Mouse (Mus musculus) layer of hippocampus, adult 6 months (tissue): ENCODE measurements around the gene Emid1. TPM values are rescaled to one million over a fixed set of nuclear protein-coding genes. Genes with fewer than 3 reads are reported as not detected.

Experiments used
- long read RNA-seq, 2 experiments: library from polyadenylated mRNA; unstranded; transcript quantifications; one replicate each; pipeline ENCODE4 v2.0.0; 2019 to 2020
- polyA plus RNA-seq: library from polyadenylated mRNA; unstranded; fragments of <200 nt; fragmentation: Nextera tagmentation; gene quantifications from 2 replicates; pipeline ENCODE4 v1.2.3, GENCODE M21; 2021

Gene Emid1
- 6.5 and 6.8 TPM in 2 replicates for polyA plus RNA-seq
- long read RNA-seq, experiment 1, transcript Emid1-201 (15 exons, 1,947 nt) = major isoform, 13 of 21 reads
- long read RNA-seq, experiment 1, partial matches to known transcripts = 1 of 21 reads
- long read RNA-seq, experiment 1, other reads (novel, unspliced or antisense) = 7 of 21 reads
- long read RNA-seq, experiment 2, transcript Emid1-201 (15 exons, 1,947 nt) = major isoform, 30 of 45 reads
- long read RNA-seq, experiment 2, partial matches to known transcripts = 0 of 45 reads
- long read RNA-seq, experiment 2, other reads (novel, unspliced or antisense) = 15 of 45 reads

DNA sequence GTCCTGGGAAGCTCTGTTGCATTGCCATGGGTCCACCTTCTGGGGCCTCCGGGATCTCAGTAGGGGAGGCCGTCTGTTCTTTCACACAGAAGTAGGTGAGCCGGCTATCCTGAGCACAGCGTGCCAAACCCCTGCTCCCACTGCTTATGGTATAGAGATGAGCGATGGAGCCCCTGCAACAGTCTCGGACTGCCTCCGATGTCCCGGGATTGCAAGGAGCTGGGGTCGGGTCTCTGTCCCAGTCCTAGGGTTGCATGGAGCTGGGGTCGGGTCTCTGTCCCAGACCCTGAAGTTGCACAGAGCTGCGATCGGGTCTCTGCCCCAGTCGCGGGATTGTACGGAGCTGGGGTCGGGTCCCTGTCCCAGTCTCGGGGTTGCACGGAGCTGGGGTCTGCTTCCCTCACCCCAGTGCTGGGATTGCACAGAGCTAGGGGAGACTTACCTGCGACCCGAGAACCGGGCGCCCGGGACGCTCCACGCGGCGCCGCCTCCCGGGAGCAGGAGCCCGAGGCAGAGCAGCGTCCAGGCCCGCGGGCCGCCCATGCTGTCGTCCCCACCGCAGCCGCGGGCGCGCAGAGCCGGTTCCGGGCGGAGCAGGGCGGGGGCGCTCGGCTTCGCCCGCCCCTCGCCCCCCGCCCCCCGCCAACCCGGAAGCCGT, at the start of gene Emid1:
Gene Emid1, minus strand, starts transcription at position 578 of the 658 bp plus-strand sequence.

DNA sequence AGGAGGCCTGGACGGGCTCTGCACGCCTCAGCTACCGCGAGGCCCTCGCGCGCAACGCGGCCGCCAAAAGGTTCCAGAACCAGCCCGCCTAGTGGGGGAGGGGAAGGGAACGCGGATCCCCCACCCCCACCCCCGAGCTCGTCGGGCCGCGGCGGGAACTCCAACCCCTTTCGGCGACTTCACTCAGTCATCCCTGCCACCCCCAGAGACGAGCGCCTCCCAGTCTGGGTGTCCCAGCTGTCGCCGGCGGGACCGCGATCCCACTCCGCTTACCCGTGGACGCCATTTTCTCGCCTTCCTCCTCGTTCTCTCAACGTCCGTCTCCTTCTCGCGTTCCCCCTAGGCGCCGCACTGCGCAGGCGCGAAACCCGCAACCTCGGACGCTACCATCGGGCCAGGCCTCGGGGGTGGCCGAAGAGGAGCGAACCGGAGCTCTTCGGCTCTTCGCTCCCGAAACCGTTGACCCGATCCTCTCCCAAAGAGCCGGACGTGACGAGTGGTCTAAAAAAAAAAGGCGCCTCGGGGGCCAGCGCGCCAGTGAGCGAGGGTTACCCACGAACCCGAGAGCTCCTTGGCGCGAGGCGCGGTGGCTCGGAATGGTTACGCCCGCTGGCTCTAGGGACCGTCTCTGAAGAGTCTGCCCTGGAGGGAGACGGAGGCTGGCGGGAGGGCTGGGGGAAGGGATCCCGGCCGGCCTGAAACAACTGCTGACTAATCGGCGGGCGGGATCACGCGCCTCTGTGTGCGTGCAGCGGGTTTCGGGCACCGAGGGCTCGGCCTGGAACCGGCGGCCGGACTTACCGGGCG, 53.1 kb downstream of the Emid1 start, which contains the start of the genes Rhbdd3 and Ewsr1:
Gene Rhbdd3, plus strand, starts transcription at position 191 of the 807 bp plus-strand sequence.
Gene Ewsr1, minus strand, starts transcription at position 531 of the 807 bp plus-strand sequence.

DNA sequence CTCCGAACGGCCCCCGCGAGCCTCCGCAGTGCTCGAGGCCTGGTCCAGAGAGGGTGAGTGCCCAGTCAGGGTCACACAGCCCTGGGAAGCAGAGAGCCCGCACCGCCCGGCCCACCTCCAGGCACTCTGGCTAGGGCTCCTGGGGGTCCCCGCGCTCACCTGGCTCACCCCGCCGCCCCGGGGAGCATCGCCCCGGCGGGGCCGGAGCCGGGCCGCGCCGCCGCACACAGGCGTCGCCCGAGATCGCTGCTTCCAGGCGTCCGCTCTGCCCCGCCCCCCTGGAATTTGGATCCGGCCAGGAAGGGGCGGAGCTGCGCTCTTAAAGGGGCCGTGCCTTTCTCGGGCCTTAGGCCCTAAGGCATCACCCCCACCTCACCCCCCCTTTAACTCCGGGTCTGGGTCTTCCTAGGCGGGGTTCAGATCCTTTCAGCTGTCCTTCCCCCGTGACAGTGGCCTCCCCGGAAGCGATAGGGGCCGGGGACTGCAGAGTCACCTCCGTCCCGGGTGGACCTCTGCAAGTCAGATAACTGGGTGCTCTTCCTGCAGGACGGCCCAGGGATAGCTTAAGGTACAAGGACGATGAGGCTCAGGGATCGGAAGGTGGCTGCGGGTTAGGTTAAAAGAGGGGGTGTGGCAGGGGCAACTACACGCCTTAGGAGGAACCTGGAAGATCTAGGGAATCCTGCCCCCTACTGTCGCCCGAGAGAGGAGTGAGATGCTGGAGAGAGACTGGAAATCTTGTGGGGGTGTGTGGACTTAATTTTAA, 86.8 kb downstream of the Emid1 start, which contains the start of gene Gas2l1:
Gene Gas2l1, minus strand, starts transcription at position 272 of the 766 bp plus-strand sequence.

DNA sequence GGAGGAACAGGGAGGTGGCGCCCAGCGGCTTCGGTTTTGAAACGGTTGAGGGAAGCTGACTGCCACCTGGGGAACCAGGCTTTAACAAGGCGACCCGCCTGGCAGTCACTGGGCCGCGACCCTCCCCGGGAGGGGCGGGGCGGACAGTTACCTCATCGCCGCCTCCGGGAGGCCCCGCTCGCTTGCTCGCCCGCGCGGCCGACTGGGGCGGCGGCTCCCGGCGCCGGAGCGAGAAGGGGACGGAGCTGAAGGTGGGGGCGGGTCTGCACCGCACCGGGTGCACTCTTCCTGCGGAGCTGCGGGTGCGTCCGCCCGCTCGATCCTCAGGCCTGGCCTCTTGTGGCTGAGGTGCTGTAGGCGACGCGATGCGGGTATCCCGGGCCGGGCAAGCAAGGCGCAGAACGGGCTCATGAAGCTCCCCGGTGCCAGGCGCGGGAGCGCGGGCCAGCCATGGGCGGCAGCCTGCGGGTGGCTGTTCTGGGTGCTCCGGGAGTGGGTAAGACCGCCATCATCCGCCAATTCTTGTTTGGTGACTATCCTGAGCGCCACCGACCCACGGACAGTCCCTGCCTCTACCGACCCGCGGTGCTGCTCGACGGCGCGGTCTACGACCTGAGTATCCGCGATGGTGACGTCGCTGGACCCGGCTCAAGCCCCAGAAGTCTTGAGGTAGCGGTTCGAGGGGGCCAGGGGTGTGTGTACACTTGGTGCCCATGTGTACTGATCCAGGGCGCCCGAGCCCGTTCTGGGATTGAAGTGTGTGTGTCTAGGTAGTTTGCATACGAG, 94.0 kb downstream of the Emid1 start, which contains the start of gene Rasl10a:
Gene Rasl10a, plus strand, starts transcription at position 273 of the 786 bp plus-strand sequence.

Other genes starting within 250 kb of the Emid1 start
- gene Nefh, start 204.2 kb downstream of the Emid1 start, polyA plus RNA-seq = 12.1 and 15.7 TPM in 2 replicates
- gene Ap1b1, start 165.4 kb downstream of the Emid1 start, polyA plus RNA-seq = 94.4 and 139 TPM in 2 replicates
- 125 and 143 TPM in 2 replicates for gene Rasl10a, start 94.1 kb downstream of the Emid1 start, polyA plus RNA-seq
- gene Gas2l1, start 86.9 kb downstream of the Emid1 start, polyA plus RNA-seq = 17.9 and 24.5 TPM in 2 replicates
- 21.3 and 23.8 TPM in 2 replicates for gene Rhbdd3, start 53.3 kb downstream of the Emid1 start, polyA plus RNA-seq
- 115 and 120 TPM in 2 replicates for gene Ewsr1, start 53.0 kb downstream of the Emid1 start, polyA plus RNA-seq
- gene Kremen1, start 109.3 kb upstream of the Emid1 start, polyA plus RNA-seq = 2.2 and 2.8 TPM in 2 replicates